Mouse (Mus musculus): ENCODE results near the gene Helz.

DNA sequence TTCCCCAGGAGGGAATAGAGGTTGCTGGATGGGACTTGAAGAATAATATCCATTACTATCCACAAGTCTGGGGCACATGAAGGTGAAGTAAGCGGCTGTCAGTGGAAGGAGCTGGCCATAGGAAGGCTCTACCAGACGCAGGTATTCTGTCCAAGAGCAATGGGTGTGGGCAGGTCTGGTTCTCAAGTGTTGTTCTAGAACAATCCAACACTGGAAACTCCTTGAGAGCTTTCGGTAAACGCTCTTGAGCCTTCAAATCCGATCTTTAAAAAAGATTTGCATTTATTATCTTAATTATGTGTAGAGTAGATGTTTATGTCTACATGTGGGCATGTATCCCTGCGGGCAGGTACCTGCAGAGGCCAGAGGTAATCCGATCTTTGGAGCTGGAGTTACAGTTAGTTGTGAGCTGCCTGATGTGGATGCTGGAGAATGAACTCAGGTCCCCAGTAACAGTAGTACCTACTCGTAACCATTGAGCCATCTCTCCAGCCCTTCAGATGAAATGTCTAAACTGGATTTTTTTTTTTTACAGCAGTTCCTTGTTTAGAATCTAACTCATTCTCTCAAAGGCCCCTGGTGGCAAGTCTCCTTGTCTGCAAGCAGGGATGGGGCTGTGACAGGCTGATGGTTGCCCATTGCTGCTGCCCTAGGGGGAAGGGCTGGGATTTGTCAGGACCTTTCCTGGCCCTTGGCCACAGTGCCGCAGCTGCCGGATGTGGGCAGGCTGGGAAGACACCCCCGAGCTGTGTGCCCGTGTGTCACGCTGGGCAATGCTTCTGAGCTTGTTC is 180.5 kb downstream of the Helz start:
- TF ChIP-seq CTCF (IDR thresholded peaks at IDR 0.05; ENCODE audit: extremely low read depth, insufficient read depth, low read length) = no peak
- TF ChIP-seq POLR2A (IDR thresholded peaks at IDR 0.05; ENCODE audit: extremely low read depth, insufficient read depth, low read length) = no peak

All from cortical plate, adult 2 months (tissue).